Mouse (Mus musculus) thymus, adult 18-20 months (tissue): ENCODE data around the gene Ehmt2.
"Not testable (repeated sequence)": the region's sequence is repeated elsewhere in the genome, so short reads cannot be mapped to it uniquely, and the experiment has no call there.

Experiments used
- DNase-seq, 2 experiments: peaks; one replicate each; pipeline ENCODE4 v3.0.0; 2022; ENCODE audit warnings: mixed read lengths in 2 of 2

Ehmt2 gene

DNA sequence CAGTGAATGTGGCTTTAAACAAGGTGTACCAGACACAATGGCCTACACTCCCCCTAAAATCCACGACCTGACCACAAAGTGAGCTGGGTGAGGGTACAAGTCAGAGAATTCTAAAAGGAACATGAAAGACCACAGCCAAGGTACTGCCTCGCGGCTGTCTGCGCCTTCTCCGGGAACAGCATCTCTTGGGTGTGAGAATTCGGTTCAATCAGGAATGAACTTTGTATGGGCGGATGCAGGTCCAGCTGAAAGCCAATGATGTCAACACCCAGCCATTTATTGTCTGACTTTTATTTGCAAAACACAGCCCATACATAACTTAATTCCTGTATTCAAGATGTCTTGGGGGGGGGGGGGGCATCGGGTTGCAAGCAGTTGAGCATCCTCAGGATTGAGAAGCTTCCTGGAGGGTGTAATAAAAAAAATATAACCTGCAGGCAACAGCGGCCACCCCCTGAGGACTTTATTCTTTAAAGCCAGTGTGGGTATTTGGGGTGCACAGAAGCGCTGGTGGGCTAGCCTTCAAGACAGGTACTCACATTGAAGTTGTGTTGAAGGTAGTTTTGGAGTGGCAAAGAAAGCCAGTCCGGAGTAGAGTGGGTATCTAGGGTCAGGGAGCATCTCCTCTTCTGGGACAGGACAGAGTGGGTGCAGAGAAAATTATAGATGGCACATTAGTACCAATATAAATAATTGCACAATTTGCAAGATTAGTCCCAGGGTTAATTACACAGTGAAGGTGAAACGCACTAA lies 5.0 kb upstream of the Ehmt2 start:
- DNase-seq: no peak

DNA sequence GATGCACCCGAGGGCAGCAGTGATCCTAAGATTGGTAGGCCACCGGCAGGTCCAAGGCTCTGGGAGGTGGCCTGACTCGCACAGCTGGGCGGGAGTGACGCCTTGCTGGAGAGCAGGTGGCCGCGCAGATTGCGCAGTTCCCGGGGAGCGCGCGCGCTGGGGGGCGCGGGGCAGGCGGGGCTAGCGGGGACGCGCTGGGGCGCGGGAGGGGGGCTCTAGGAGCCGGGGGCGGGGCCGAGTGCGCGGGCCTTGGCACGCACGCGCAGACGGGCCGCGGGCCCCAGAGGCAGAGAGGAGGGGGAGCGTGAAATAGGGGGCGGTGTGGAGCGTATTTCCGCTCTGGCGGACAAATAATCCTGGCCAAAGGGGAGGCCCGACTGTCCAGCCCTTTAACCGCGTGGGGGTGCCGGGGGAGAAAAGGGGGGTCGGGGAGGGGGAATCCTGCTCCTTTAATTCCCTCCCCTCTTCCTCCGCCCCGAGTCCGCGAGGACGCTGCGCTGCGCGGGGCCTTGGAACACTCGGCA lies 4.1 kb upstream of the Ehmt2 start:
- peak; percentile 82 to 84 for DNase-seq

DNA sequence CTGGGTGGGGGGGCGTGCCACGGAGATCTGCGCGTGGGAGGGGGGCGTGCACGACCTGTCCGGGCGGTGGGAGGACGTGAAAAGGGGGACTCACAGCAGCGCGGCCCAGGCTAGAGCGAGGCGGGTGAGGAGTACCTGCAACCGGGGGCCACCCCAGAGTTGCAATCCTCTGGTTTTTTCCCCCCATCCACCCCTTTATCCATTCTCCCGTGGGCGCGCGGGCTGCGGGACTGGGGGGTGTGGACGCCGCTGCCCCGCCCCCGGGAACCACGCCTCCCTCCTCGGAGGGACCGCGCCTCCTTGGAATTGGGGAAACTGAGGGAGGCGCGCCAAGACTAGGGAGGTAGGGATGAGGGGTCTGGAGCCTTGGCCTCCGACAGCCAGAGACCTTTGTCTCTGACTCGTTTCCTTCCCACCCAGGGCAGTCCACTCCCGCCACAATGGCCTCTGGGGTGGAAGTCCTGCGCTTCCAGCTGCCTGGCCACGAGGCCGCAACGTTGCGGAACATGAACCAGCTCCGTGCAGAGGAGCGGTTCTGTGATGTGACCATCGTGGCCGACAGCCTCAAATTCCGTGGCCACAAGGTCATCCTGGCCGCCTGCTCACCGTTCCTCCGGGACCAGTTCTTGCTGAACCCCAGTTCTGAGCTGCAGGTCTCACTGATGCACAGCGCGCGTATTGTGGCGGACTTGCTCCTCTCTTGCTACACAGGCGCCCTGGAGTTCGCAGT lies 3.3 kb upstream of the Ehmt2 start:
- peak; percentile 38 to 56 for DNase-seq

DNA sequence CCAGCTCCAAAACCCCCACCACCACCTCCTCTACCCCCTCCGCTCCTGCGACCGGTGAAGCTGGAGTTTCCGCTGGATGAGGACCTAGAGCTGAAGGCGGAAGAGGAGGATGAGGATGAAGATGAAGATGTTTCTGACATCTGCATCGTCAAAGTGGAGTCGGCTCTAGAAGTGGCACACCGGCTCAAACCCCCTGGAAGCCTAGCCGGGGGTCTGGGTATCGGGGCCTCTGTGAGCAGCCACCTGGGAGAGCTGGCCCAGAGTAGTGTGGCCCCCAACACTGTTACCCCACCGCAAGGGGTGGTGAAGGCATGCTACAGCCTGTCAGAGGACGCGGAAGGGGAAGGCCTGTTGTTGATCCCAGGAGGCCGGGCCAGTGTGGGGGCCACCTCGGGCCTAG lies 2.5 kb upstream of the Ehmt2 start:
- no peak for DNase-seq

DNA sequence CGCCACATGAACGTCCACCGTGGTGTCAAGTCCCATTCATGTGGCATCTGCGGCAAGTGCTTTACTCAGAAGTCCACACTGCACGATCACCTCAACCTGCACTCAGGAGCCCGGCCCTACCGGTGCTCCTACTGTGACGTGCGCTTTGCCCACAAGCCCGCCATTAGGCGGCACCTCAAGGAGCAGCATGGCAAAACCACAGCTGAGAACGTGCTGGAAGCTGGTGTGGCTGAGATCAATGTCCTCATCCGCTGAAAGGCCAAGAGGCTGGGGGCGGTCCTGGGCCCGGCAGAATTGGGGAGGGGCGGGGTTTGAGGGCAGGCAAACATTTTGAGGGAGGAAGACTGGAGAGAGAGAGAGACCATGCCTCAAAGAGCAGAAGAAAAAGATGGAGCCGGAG lies 1.9 kb upstream of the Ehmt2 start:
- no peak for DNase-seq

DNA sequence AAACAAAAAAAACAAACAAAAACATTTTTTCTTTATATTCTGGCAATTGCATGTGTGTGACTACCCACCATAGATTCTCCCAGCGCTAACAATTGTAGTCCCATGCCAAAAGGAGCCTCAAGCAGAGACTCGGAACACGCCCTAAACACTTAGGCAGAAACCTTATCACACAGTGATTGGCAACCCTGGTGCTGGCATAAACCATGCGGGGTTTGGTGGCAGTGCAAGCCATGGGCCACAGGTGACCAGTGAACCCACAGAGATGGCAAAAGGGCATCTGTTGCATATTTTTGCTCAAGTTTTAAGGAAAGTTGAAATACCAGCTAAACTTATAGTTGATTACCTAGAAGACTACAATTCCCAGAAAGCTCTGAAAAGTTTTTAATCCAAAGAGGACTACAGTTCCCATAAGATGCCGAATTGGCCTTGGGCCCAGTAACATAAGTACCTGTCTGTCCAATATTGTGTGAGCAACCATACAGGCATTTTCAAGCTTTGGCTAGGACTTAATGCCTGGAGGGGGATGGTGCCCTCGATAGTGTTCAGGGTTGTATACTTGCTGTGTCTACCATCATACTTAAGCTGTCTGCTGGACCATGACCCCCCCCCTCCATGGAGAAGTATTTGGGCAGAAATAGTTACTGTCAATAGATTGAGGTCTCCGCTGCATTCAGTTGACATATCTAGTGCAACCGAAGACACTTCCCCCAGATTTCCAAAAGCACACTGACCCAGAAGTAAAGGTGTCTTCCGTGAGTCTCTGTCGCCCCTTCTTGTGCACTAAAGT lies 703 bp upstream of the Ehmt2 start:
- DNase-seq: no peak

DNA sequence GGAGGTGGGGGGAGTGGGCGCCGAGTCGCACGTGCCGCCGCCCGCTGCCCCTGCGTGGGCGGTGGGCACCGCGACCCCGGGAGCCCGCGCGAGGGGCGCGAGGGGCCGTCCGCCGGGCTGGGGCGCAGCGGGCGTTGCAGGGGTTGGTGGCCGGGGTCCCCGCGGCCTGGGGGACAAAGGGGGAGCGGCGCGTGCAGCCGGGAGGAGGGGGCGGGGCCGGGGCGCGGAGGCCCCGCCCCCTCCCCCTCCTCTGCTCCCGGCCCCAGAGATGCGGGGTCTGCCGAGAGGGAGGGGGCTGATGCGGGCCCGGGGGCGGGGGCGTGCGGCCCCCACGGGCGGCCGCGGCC lies 410 bp downstream of the Ehmt2 start:
- no peak for DNase-seq

DNA sequence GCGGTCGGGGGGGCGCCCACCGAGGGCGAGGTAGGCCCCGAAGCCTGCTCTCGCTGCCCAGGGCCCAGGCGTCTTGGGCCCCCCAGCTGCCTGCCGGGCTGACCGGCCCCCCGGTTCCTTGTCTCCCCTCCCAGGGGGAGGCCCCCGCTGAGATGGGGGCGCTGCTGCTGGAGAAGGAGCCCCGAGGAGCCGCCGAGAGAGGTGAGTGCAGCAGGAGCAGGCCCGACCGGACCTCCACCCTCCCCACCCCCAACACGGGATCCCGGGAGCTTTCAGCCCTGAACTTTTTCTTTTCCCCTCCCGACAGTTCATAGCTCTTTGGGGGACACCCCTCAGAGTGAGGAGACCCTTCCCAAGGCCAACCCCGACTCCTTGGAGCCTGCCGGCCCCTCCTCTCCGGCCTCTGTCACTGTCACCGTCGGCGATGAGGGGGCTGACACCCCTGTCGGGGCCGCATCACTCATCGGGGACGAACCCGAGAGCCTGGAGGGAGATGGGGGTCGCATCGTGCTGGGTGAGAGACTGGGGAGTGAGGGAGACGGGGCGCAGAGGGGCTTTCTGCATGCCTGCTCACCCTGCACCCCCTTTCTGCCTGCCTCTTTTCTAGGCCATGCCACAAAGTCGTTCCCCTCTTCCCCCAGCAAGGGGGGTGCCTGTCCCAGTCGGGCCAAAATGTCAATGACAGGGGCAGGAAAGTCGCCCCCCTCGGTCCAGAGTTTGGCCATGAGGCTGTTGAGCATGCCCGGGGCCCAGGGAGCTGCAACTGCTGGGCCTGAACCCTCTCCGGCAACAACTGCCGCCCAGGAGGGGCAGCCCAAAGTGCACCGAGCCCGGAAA lies 1.0 kb downstream of the Ehmt2 start:
- peak; percentile 56 for DNase-seq

DNA sequence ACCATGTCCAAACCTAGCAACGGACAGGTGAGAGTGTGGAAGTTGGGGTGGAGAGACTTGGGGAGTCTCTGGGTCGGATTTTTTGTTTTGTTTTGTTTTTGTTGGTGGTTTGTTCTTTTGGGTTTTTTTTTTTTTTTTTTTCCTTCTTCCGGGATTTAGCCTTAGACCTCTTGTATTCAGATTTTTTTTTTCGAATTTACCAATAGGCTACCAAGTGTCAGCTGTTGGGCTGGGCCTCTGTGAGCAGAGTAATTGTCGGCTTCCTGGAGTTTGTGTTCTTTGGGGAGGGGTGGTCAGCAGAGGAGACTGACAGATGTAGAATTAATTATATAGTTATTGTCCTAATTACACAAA lies 1.6 kb downstream of the Ehmt2 start:
- no peak for DNase-seq

DNA sequence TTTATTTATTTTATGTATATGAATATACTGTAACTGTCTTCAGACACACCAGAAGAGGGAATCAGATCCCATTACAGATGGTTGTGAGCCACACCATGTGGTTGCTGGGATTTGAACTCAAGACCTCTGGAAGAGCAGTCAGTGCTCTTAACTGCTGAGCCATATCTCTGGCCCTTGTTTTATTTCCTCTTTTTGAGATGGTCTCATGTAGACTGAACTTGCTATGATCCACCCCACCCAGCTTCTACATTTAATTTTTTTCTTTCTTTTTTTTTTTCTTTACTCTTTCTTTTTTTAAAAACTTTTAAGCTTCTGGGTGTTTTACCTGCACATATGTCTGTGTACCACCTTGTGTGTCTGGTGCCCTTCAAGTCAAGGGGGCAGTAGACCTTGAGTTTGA lies 2.6 kb downstream of the Ehmt2 start:
- not testable (repeated sequence) for DNase-seq

DNA sequence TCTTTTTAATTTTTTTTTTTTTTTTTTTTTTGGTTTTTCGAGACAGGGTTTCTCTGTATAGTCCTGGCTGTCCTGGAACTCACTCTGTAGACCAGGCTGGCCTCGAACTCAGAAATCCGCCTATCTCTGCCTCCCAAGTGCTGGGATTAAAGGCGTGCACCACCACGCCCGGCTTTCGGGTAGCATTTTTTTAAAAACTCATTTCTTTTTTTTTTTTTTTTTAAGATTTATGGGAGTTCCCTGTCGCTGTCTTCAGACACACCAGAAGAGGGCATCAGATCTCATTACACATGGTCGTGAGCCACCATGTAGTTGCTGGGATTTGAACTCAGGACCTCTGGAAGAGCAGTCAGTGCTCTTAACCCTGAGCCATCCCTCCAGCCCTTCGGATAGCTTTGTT lies 3.7 kb downstream of the Ehmt2 start:
- DNase-seq: not testable (repeated sequence)

DNA sequence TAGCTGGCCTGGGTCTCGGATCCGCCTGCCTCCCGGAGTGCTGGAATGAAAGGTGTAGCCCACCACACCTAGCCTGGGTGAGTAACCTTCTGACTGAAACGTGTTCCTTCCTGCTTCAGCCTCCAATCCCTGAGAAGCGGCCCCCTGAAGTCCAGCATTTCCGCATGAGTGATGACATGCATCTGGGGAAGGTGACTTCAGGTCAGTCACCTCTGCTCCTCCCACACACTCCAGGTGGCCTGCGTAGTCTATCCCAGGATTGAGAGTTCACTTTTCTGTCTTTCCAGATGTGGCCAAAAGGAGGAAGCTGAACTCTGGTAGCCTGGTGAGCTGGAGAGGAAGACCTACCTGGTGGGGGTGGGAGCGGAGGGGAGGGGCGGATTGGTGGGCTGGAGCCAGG lies 4.6 kb downstream of the Ehmt2 start:
- DNase-seq: no peak

DNA sequence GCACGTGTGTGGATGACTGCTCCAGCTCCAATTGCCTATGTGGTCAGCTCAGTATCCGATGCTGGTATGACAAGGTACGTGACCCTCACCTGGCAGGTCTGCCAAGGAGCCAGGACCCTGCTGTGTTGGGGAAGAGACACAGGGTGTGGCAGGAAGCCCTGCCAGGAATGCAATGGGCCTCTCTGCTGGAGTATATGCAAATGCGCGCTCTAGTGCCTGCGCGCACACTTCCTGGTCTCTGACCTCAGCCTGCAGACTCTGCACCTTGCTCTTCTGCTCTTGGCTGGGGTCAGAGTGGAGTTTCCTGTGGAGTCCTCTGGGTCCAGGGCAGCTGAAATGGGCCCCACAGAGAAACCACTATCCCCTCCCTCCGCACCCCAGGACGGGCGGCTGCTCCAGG lies 12.7 kb downstream of the Ehmt2 start:
- no peak for DNase-seq

DNA sequence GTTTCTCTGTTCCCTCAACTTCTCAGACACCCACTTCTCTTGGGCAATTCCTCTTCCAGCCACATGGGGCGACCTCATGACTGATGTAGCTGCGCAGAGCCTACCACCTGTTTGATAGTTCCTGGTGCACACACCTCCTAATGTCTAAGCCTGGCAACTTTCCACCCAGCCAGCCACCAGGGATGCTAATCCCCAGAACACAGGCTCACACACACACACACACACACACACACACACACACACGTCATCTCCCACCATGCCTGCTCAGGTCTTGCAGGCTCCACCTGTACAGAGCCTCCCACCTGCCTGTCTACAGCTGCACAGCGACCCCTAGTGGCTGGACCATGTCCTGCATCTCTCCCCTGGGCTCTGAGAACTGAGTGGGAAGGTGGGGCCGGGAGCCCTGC lies 13.7 kb downstream of the Ehmt2 start:
- peak; percentile 57 to 69 for DNase-seq

DNA sequence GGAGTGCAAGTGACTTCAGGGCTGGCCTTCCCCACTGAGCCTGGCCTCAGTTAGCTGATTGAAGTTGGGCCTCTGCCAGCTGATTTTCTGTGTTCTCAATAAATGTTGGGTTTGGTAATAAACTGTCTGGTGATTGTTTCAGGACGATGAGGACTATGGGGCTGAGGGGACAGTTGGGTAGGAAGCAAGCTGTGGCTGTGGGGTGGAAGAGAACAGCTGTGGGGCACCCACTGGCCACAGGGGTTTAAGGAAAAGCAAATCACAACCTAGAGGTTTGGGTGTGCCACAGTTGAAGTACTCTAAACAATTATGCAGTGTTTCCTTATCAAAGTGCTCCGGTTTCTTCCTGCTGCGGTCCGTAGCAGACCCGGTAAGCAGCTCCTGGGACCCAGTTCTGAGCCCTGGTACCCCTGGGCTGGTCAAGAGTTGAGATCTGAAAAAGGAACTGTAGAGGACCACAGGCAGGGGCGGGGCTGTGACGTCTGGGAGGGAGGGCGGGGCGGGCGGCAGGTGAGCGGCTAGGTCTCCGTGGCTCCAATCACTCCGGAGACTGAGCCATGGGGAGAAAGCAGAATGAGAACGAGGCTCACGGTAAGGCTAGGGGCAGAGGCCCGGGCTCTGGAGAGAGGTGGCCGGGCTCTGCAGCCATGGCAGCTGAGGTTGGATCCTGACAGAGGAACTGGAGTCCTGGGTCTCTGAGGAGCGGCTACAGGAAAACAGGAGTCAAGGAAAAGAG lies 15.8 kb downstream of the Ehmt2 start, which contains the start of gene Slc44a4:
Gene Slc44a4, plus strand, starts transcription at position 537 of the 736 bp plus-strand sequence.
- no peak for DNase-seq

DNA sequence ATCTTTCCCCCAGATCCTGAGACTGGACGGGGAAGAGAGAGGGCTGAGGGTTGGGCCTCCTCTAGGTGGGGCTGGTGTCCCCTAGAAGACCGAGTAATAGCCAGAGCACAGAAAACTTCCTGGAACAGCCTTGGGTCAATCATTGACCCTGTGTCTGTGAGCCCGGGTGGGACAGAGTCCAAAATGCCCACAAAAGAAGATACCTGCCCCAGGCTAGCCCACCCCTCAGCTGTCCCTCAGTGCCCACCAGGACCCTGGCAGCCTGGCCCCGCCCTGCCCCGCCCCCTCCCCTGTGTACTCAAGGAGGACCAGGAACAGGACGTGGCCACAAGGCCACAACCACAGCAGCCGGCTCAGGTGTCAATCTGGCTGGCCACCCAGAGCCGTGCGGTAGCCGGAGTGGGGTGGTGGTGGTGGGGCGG lies 17.2 kb downstream of the Ehmt2 start:
- DNase-seq: no peak

DNA sequence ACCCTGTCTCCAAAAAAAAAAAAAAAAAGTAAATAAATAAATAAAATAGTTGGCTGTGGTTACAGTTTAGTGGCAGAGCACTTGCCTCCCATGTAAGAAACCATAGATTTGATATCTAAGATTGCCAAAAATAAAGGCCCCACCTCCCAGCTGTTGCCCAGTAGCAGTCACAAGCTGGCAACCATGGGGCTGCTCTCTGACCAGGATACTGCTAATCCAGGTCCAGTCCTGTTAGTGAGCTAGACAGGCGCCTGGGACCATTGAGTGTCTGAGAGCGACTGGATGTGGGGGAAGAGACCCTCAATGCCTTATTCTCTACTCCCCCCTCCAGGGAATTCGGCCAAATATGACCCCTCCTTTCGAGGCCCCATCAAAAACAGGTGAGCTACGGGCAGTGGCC lies 18.0 kb downstream of the Ehmt2 start:
- no peak for DNase-seq

DNA sequence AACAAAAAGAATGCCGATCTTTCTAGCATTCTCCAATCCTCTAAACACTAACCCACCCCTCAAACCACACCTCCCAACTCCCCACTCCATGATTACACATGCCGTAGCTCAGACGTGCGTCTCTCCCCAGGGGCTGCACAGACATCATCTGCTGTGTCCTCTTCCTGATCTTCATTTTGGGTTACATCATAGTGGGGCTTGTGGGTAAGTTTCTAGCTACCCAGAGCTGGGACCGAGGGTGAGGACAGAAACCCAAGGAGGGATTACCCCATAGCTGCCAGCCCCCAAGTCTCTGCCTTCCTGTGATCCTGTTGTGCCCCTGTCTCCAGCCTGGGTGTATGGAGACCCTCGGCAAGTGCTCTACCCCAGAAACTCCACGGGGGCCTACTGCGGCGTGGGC lies 18.9 kb downstream of the Ehmt2 start:
- DNase-seq: no peak

DNA sequence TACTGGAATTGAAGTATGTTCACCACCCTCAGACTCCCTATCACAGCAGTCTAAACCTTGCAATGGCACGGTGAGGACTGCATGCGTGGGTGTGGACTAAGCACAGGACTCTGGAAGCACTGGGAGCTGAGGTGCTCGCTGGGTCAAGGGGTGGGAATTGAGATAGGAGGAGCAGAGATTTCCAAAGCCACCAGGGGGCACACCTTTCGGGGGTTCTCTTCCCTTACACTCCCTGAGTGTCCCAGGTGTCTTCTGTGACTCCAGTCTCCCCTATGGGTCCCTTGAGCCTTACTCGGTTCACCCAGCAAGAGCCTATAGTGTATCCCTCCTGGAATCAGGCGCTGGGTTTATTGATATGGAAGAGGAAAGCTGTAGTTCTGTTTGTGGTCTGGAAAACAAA lies 24.7 kb downstream of the Ehmt2 start:
- DNase-seq: no peak

DNA sequence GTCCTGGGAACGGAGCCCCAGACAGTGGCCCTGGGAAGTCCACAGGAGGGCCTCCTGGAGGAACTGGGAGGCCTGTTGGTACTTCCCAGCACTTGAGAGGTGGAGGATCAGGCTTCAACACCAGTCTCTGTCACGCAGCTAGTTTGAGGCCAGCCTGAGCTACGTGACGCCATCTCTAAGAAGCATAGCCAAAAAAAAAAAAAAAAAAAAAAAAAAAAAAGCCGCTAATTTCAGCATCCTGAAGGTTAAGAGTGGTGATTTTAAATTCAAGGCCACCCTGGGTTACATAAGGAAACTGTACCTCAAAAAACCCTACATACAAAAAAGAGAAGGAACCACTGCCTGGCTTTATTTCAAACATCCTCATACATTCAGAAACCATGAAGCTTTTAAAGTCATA lies 26.0 kb downstream of the Ehmt2 start:
- DNase-seq: no peak

DNA sequence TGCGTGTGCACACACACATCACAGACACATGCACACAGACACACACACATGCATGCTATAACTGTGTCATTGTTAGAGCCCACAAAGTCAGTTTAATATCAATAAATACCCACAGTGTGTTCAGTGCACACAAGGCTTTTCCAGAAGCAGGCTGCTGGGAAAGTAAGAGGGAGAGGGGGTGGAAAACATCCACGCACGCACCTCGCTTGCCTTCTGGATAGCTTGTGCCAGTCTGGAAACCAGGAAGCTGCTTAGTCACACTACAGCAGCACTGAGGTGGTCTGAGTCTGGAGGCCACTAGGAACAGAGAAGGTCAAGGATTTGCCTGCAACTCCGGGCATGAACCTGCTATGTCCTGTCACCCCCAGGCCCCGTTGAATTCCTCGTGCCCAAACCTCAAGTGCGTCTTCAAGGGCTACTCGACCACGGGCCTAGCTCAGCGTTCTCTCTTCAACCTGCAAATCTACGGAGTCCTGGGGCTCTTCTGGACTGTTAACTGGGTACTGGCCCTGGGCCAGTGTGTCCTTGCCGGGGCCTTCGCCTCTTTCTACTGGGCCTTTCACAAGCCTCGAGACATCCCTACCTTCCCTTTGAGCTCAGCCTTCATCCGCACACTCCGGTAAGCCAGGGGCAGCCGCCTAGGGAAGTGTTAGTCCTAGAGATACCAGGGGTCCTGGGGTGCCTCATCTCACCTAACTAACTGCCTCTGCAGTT lies 29.2 kb downstream of the Ehmt2 start:
- DNase-seq: no peak
